Mouse (Mus musculus) myocyte (in vitro differentiated cells): ENCODE results near the gene Ltbp3. TPM values are rescaled to one million over a fixed set of nuclear protein-coding genes. Genes with fewer than 3 reads are reported as not detected.

ENCODE experiments used
- H3K27me3 ChIP-seq: one replicate; pipeline ENCODE4 v1.6.1; 2011; ENCODE audit not compliant: control insufficient read depth, insufficient read depth, insufficient read length
- H3K36me3 ChIP-seq: one replicate; pipeline ENCODE4 v1.6.1; 2011; ENCODE audit not compliant: control insufficient read depth, insufficient read depth
- H3K4me2 ChIP-seq: one replicate; pipeline ENCODE4 v1.6.1; 2011; ENCODE audit warnings: low read depth, control low read depth
- H3K4me3 ChIP-seq: one replicate; pipeline ENCODE4 v1.5.1; 2011; ENCODE audit warnings: mild to moderate bottlenecking, control low read depth, moderate library complexity
- H3K79me2 ChIP-seq: one replicate; pipeline ENCODE4 v1.6.1; 2011; ENCODE audit not compliant: control insufficient read depth, insufficient read depth
- H3ac ChIP-seq: one replicate; pipeline ENCODE4 v1.6.1; 2011; ENCODE audit not compliant: control insufficient read depth, insufficient read length
- CEBPB ChIP-seq: IDR thresholded peaks from 2 replicates; pipeline ENCODE4 v1.6.1; 2011; ENCODE audit warnings: mild to moderate bottlenecking, moderate library complexity; ENCODE audit not compliant: poor library complexity, insufficient read depth, severe bottlenecking
- E2F4 ChIP-seq: IDR thresholded peaks from one replicate; pipeline ENCODE4 v1.6.1; 2011; ENCODE audit warnings: mild to moderate bottlenecking, control low read depth, moderate library complexity; ENCODE audit not compliant: insufficient read depth
- MAX ChIP-seq: IDR thresholded peaks from one replicate; pipeline ENCODE4 v1.6.1; 2011; ENCODE audit warnings: low read depth, mild to moderate bottlenecking, control low read depth
- MYOD1 ChIP-seq, 3 experiments: IDR thresholded peaks; one replicate each; pipeline ENCODE4 v1.6.1; 2011; ENCODE audit warnings: control low read depth in 2 of 3, low read depth in 2 of 3, mild to moderate bottlenecking in 2 of 3, moderate library complexity in 1 of 3; ENCODE audit not compliant: insufficient read length in 2 of 3, control insufficient read depth in 1 of 3
- MYOG ChIP-seq, 3 experiments: IDR thresholded peaks; one replicate each; pipeline ENCODE4 v1.6.1; 2011; ENCODE audit warnings: control low read depth in 2 of 3, low read depth in 2 of 3, mild to moderate bottlenecking in 2 of 3; ENCODE audit not compliant: insufficient read length in 2 of 3, control insufficient read depth in 1 of 3, insufficient read depth in 1 of 3
- POLR2A ChIP-seq: IDR thresholded peaks from one replicate; pipeline ENCODE4 v1.6.1; 2011; ENCODE audit warnings: low read depth, mild to moderate bottlenecking, control low read depth, moderate library complexity; ENCODE audit not compliant: insufficient read length
- POLR2AphosphoS2 ChIP-seq: IDR thresholded peaks from one replicate; pipeline ENCODE4 v1.6.1; 2011; ENCODE audit warnings: low read depth, control low read depth; ENCODE audit not compliant: insufficient read length
- REST ChIP-seq: IDR thresholded peaks from one replicate; pipeline ENCODE4 v1.6.1; 2011; ENCODE audit warnings: mild to moderate bottlenecking, control low read depth, moderate library complexity; ENCODE audit not compliant: insufficient read depth, insufficient read length
- SRF ChIP-seq: IDR thresholded peaks from one replicate; pipeline ENCODE4 v1.6.1; 2011; ENCODE audit warnings: low read depth; ENCODE audit not compliant: control insufficient read depth, insufficient read length
- TCF12 ChIP-seq: IDR thresholded peaks from one replicate; pipeline ENCODE4 v1.6.1; 2011; ENCODE audit warnings: mild to moderate bottlenecking, control low read depth; ENCODE audit not compliant: poor library complexity, insufficient read depth, severe bottlenecking
- TCF3 ChIP-seq: IDR thresholded peaks from one replicate; pipeline ENCODE4 v1.6.1; 2011; ENCODE audit warnings: low read depth, control low read depth; ENCODE audit not compliant: insufficient read length
- USF1 ChIP-seq: IDR thresholded peaks from one replicate; pipeline ENCODE4 v1.6.1; 2011; ENCODE audit warnings: low read depth, mild to moderate bottlenecking, control low read depth, moderate library complexity
- polyA plus RNA-seq: library from polyadenylated mRNA; unstranded; fragments of >200 nt; fragmentation: generic; extraction: Trizol; gene quantifications from one replicate; pipeline ENCODE4 v1.2.1, GENCODE M21; 2012; ENCODE audit warnings: missing spikeins

The Ltbp3 gene
- polyA plus RNA-seq, 1 experiment = 100 TPM

GRCm38 (mm10) chr19:5751742-5752141 lies 11.0 kb downstream of the Ltbp3 start:
- H3ac ChIP-seq = no peak overlapping the region
- H3K36me3 ChIP-seq = no peaks in the 10 kb centered on the region
- no peak overlapping the region for H3K4me2 ChIP-seq
- no peaks in the 10 kb centered on the region for H3K27me3 ChIP-seq
- no peak overlapping the region for H3K4me3 ChIP-seq
- H3K79me2 ChIP-seq = no peaks in the 10 kb centered on the region
- no peak for TF ChIP-seq REST

- Histone ChIP-seq H3K4me3 (no peak overlapping the region), H3K27me3 (no peaks in the 10 kb centered on the region), H3K79me2 (no peaks in the 10 kb centered on the region), H3K36me3 (peaks cover 7% of the 10 kb centered on the region), H3ac (no peak overlapping the region), H3K4me2 (no peak overlapping the region)
- TF ChIP-seq POLR2AphosphoS2 (peak; percentile 57), E2F4 (no peak)
These were observed 15.7 kb downstream of the Ltbp3 start for GRCm38 (mm10) chr19:5756321-5756985.

- H3K79me2 ChIP-seq = no peaks in the 10 kb centered on the region
- H3K36me3 ChIP-seq = peaks cover 8% of the 10 kb centered on the region
- no peaks in the 10 kb centered on the region for H3K27me3 ChIP-seq
- H3K4me3 ChIP-seq = no peak overlapping the region
- no peak overlapping the region for H3K4me2 ChIP-seq
- TF ChIP-seq CEBPB = no peak
- TF ChIP-seq POLR2AphosphoS2 = peak; percentile 75
- no peak for TF ChIP-seq SRF
- H3ac ChIP-seq = no peak overlapping the region
These were observed 16.4 kb downstream of the Ltbp3 start for GRCm38 (mm10) chr19:5756991-5757636.

DNA sequence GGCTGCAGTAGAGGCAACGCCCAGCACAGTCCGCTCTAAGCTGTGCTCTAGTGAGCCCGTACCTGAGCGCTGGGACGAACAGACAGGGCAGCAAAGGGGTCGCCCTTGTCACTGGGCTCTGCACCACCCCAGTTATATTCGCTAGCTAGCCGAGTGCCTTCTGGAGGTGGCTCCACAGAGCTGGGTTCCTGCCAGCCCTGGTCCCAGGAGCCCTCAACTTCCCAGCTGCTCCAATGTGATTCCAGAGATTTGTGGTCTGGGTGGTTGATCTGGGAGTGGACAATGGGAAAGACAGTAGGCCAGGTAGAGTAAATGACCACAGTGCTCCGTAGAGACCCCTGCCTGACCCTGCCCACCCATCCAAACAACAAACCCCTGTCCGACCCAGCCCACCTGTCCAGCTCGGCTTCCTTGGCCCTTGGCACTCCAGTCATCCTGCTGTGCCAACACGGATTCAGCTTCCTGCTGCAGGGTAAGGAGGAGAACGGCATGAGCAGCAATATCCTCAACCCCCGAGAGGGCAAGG lies 18.2 kb downstream of the Ltbp3 start:
- Histone ChIP-seq H3K36me3 (peaks cover 12% of the 10 kb centered on the region), H3K27me3 (no peaks in the 10 kb centered on the region), H3K4me3 (no peak overlapping the region), H3K79me2 (no peaks in the 10 kb centered on the region), H3K4me2 (no peak overlapping the region), H3ac (no peak overlapping the region)
- TF ChIP-seq MYOD1 (IDR thresholded peaks at IDR 0.05; ENCODE audit: control insufficient read depth in 1 of 3, insufficient read length in 2 of 3, low read depth in 2 of 3) (no peak), CEBPB (no peak), POLR2AphosphoS2 (no peak), TCF3 (no peak), SRF (no peak), TCF12 (no peak), E2F4 (no peak), MYOG (IDR thresholded peaks at IDR 0.05; ENCODE audit: control insufficient read depth in 1 of 3, insufficient read depth in 1 of 3, insufficient read length in 2 of 3, low read depth in 2 of 3) (no peak), POLR2A (no peak)

- TF ChIP-seq POLR2A = no peak
- no peak for TF ChIP-seq POLR2AphosphoS2
- TF ChIP-seq SRF = no peak
- TF ChIP-seq E2F4 = no peak
- no peak for TF ChIP-seq MYOD1 (IDR thresholded peaks at IDR 0.05; ENCODE audit: control insufficient read depth in 1 of 3, insufficient read length in 2 of 3, low read depth in 2 of 3)
- no peak for TF ChIP-seq MAX
- TF ChIP-seq REST = no peak
- TF ChIP-seq MYOG (IDR thresholded peaks at IDR 0.05; ENCODE audit: control insufficient read depth in 1 of 3, insufficient read depth in 1 of 3, insufficient read length in 2 of 3, low read depth in 2 of 3) = no peak
- no peak for TF ChIP-seq USF1
- no peak for TF ChIP-seq CEBPB
- TF ChIP-seq TCF3 = no peak
- no peak for TF ChIP-seq TCF12
- Histone ChIP-seq H3K36me3 (peaks cover 35% of the 10 kb centered on the region), H3K27me3 (no peaks in the 10 kb centered on the region), H3K4me2 (no peak overlapping the region), H3K79me2 (peaks cover 4% of the 10 kb centered on the region), H3ac (no peak overlapping the region), H3K4me3 (no peak overlapping the region)
These were observed 22.5 kb downstream of the Ltbp3 start for GRCm38 (mm10) chr19:5763163-5763562.
